Mouse (Mus musculus) urinary bladder, adult 2 months (tissue): ENCODE data around the gene Gm21828. TPM values are rescaled to one million over a fixed set of nuclear protein-coding genes. Genes with fewer than 3 reads are reported as not detected.
"Not testable (repeated sequence)": the region's sequence is repeated elsewhere in the genome, so short reads cannot be mapped to it uniquely, and the experiment has no call there.

Source experiments
- DNase-seq: peaks from one replicate; pipeline ENCODE4 v3.0.0; 2022; ENCODE audit warnings: low spot score
- polyA plus RNA-seq: library from polyadenylated mRNA; depleted of rRNA; stranded (reverse); fragments of >200 nt; gene quantifications from 2 replicates; pipeline ENCODE4 v1.2.3, GENCODE M21; 2012; rRNA removed

The Gm21828 gene
- polyA plus RNA-seq: not detected in 2 replicates

DNA sequence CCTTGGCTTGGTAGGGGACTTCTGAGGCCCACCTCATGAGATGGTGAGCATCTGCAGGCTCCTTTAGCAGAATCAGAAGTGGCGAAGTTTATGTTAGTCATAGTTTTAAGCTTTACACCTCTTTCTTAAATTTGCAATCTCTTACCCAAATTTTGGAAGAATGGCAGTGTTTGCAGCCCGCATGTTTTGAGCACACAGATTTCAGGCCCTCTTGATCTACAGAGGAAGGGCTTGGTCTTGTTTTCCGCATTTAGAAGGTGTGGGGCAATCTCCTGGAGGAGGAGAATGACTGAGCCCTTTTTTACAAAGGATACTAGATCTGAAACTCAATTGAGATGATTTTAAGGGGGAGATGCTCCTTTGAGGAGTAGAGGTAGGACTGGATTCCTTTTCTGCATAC lies at the start of gene Gm21828:
Gm21828 (minus strand) TSS at position 101 of the 400 bp plus-strand sequence.
- DNase-seq: not testable (repeated sequence)

- DNase-seq: not testable (repeated sequence)
Measured at GRCm38 (mm10) chrY:13252091-13252490, 28.4 kb upstream of the Gm21828 start, which contains the start of the genes Gm21440 and Gm21454. Gene Gm21440 (plus strand): TSS chrY:13252391. Gene Gm21454 (plus strand): TSS chrY:13252442.

Other genes with a start within 250 kb of the Gm21828 start
- not detected in 2 replicates for gene Gm20807, start 181.0 kb downstream of the Gm21828 start, polyA plus RNA-seq
- gene Gm21891, start 90.4 kb downstream of the Gm21828 start, polyA plus RNA-seq: not detected in 2 replicates
- gene Gm21425, start 62.0 kb downstream of the Gm21828 start, polyA plus RNA-seq: not detected in 2 replicates
- not detected in 2 replicates for gene Gm21440, start 28.5 kb upstream of the Gm21828 start, polyA plus RNA-seq
- gene Gm21454, start 28.5 kb upstream of the Gm21828 start, polyA plus RNA-seq: not detected in 2 replicates
- gene Gm21725, start 125.1 kb upstream of the Gm21828 start, polyA plus RNA-seq: not detected in 2 replicates
- not detected in 2 replicates for gene Gm21866, start 241.7 kb upstream of the Gm21828 start, polyA plus RNA-seq